Mouse (Mus musculus) spleen, postnatal 36 days (tissue): ENCODE measurements around the gene Lrrc9.

Source experiments
- DNase-seq, 2 experiments: peaks; one replicate each; pipeline ENCODE4 v3.0.0; 2022; ENCODE audit warnings: low spot score in 2 of 2, mixed read lengths in 1 of 2

The Lrrc9 gene

DNA sequence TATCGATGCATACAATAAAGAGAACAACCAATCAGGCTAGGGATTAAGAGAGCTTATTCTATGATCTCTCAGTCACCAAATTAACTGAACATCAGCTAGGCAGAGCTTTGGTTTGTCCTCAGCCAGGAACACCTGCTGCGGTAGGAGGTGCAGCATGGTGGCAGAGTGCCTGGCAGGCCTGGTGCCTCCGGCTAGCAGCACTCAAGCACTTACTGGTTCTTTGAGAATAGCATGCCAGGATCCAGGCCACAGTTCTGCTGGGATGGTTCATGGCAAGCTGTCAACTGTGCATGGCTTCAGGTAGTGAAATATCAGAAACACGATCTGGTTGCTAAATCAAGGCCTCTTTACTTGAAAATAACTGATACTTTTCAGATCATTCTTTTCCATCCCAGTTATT lies 26.1 kb downstream of the Lrrc9 start:
- DNase-seq = no peak

DNA sequence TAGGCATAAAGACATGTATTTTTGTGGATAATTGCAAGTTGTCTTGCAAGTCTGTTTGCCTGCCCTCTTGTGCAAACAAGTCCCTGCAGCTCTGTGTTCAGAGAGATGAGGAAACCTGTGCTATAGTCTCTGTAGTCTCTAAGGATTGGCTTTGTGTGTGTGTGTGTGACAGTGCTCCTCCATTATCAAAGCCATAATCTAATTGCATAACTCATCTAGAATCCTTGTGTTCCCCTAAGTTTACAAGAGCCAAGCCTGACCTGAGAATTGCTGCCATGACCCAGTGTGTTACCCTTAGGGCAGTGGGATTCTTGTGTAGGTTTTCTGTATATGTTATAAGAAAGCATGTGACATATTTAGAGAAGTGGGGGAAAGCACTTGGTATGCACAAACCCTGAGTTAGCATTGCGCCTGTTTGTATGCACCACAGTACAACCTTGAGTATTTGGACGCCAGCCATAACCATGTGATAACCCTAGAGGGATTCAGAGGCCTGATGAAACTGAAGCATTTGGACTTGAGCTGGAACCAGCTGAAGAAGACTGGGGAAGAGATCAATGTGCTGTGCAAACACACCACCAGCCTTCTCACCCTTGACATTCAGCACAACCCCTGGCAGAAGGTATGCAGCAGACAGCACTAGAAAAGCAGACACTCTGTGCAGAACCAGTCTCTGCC lies 35.2 kb downstream of the Lrrc9 start:
- DNase-seq = no peak

DNA sequence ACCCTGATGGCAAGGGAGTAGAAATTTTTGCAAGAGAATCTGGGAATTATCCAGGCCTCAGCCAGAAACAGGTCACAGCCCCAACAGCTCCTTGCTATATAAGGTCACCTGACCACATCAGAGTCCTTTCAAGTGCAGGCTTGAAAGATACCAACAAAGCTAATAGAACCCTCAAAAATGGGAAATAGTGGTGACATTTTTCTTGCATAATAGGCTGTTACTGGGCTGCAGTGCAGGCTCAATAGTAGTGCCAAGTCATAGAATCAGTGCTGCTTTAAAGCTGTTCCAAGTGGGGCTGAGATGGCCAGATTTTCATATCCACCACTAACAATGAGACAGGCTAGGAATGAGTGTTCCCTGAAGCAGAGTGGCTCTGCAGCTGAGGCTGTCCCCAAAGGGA lies 40.6 kb downstream of the Lrrc9 start:
- no peak for DNase-seq

DNA sequence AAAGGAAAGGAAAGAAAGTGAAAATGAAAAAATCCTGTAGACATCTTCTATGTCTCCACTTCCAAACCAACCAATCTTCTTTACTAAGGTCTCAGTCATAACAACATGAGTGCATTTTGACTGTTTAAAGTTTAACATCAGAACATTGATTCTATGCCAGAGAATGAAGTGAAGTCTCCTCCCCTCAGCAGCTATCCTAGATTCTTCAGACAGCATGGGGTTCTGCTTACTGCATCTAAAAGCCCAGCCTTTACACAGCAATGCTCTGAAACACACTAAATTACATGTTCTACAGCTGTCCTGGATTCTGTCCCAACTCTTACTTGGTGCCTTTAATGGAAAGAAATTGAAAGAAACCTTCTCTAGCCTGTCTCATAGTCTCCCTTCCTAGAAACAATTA lies 43.2 kb downstream of the Lrrc9 start:
- no peak for DNase-seq

DNA sequence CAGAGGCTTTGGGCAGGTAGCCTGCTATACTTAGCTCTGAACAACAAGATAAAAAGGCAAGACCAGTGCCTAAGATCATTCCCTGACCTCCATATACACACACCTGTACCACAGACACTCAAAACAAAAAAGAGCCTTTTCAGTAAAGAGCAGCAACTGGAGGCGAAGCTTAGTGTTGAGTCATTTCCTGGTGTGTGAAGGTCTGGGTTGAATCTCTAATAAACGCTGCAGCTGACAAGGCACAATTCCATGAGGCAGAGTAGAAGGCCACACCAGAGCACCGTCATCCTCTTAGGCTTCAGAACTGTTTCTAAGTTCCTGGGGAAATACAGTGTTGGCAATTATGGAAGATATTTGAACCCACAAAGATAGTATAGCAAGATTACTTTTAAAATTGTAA lies 45.8 kb downstream of the Lrrc9 start:
- DNase-seq = no peak

DNA sequence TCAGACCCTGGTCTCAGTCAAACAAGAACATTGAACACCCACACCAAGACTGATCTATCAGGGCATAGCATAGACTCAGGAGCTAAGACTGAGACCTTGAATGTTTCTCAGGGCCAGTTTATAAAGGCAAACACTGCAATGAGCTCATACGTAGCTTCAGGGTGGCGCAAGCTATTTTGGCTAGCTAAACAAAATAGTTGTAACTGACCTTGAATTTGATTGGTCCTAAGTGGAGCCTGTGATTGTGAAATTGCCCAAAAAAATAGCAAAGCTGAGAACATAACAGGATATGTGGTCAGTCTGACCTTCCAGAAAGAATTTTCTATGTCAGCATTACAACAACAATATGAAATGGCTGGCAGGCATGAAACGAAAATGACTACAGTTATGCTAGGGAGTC lies 48.3 kb downstream of the Lrrc9 start:
- DNase-seq = no peak

DNA sequence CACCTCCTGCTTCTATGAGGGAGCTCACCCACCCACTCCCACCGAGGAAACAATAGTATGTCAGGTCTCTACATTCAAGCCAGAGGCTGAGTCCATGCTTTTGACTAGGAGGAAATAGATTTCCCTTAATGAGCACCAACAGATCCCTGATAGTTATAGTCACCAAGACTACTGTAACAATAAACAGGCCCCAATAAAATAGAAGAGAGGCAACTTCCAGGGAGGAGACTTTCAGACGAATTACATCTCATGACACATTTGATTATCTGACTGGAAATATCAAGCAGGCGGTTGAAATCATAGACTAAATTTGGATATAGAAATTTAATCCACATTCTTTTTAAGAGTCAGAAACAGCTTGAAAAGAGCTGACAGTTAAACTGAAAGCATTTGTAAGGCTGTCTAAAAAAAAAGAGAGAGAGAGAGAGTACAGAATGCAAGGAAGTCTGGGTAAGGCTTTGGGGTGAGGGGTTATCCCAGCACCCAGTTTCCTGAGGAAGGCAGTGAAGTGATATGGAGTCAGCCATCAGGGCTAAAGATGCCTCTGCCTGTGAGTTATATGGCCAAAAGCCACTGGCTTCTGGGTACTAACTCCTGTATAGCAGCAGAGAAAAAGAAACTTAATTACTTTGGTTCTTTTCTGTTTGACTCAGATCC lies 49.5 kb downstream of the Lrrc9 start:
- no peak for DNase-seq

DNA sequence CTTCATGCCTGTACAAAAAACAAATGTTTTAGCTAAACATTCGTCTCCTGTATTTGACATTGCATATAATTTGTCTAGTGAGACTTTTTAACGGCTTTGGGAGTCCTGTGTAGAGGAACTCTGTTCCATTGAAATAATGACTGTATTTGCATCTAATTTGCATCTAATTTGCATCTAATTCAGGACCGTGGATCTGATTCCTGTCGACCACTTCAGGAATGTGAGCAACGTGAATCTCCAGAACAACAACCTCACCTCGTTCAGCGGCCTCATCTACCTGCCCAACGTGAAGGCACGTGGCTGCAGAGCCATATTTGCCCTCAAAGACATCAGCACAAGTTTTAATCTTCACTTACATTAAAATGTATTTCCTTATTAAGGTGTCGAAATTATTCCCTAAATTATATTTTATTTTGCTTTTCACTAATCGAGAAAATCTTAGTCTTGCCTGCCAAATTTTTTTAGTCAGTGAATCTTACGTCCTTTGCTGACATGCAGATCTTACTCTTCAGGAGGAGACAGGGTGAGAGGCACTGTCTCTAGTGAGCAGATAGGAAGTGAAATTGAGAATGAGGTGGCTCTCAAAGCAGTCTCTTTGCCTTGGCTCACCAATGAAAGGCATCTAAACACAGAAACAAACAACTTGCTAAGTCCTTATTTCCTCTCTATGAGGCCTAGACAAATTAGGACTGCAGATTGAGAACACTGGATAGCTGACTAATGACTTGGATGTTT lies 55.4 kb downstream of the Lrrc9 start:
- no peak for DNase-seq

DNA sequence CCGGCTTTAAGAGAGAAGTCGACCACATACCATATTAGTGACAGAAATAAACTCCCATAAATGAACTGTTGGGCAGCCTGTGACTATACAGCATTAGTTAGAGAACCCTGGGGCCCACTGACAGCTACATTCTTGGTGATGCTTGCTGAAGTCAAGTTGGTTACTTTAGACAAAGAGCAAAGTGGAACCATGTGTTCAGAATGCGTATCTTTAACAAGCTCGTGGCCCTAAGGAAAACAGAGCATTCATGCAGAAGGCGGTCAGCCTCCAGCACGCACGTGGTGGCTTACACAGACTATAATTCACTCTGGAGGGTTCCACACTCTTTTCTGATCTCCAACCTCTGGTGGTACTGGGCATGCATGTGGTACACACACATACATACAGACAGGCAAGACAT lies 67.9 kb downstream of the Lrrc9 start:
- DNase-seq = no peak

DNA sequence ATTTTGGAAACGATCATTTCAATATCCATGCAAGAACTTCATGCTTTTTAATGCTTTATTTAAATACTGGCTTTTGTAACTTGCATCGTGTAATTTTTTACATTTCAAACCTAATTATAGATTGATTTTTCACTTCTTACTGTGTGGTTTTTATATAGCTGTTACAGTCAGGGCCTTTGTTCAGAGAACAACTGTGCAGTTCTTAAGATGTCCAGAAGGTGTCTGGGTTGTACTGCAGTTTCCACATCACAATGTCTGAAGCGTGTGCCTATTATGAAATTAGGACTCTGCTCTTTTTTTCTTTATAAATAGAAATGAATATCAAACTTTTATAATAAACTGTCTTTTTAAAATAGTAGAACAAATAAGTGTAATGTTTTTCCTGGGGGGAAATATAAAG lies 73.8 kb downstream of the Lrrc9 start:
- no peak for DNase-seq

DNA sequence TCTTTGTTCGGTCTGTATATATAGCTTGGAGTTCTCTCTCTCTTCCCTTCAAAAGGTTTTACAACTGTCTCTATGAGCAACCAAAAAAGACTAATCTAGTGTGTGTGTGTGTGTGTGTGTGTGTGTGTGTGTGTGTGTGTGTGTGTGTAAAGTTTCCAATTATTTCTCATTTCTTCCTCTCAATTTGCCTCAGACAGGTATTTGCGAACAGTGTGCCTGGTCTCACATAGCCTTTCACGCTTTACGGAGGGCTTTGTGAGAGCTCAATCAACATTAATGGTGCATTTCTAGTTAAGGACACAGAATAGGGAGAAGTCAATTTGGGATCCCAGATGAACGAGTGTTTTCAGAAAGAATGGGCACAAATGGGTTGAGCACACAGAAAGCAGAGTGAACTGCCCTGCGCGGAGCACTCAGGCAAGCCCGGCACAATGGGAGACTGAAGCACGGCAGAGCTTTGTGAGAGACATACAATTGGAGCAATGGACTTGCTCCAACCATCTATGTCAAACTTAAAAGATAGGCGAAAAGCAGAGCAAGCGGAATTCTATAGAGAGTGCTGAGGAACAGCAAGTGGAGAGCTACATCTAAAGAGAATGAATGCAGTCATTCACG lies 76.6 kb downstream of the Lrrc9 start:
- DNase-seq = no peak

DNA sequence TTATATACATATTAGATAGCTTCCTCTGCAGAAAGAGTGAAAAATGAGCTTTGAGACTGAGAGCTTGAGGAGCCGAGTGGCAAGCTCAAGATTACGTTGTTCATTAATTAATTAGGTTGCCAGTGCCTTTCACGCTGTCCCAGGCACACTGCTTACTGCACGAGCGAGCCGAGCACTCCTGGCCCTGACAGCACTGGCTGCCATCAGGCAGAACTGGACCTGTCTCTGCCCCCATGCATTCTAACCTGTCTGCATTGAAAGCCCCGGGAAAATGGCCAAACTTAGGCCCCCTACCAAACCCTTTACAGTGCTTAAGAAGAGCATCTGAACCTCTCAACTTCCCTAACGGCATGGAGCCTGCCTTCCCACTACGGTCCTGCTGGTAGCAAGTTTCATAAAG lies 77.7 kb downstream of the Lrrc9 start:
- no peak for DNase-seq

DNA sequence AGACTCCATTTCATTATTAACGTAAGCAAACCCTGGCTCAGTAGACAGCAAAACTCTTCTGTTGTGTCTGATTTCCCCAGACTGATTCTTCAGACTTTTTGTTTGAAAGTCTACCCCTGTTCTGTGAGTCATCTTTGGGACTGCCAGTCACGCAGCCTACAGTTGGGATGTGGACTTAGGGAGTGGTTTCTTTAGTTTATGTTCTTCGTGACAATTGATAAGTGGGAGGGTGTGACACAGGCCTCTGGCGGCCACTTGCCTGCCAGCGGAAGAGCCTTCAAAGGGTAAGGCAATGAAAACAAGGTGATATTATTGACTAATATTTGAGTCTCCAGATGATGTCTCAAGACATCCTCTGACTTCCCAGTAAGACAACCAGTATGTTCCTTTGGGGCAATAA lies 78.2 kb downstream of the Lrrc9 start:
- DNase-seq = no peak

DNA sequence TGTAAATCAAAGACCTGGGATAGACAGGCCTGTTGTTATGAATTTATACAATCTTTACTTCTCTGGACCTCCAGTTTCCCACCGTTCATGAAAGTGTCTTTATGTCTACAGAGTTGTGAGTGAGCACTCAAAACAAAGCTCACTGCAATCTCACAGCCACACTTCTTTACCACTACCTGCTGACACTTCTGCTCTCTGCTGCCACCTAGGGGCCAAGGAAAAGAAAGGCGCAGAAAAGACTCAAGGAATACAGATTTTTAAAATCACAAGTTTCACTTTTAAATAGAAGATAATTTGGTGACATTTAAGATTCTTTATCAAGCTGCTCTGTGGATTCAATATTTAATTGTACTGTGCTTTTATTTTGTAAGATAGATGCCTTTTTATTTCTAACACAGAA lies 79.0 kb downstream of the Lrrc9 start:
- DNase-seq = peak; percentile 28 to 46

DNA sequence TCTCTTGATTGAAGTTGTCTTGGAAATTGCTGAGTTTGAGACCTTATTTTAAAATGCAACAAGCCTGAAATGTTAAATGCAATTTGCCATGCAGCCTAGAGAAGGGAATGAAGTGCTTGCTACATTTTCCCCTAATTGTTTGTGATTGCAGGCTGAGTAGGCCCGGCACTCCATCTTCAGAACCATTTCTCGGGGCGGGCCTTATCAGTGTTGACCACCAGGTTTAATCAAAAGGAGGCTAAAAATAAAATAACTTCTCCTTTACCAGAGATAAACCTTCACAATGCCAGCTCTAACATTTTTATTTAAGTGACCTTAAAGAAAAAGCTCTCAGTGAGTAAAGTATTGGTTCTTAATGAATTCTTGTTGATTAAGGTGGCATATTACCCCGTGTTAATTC lies 83.9 kb downstream of the Lrrc9 start:
- DNase-seq = no peak

DNA sequence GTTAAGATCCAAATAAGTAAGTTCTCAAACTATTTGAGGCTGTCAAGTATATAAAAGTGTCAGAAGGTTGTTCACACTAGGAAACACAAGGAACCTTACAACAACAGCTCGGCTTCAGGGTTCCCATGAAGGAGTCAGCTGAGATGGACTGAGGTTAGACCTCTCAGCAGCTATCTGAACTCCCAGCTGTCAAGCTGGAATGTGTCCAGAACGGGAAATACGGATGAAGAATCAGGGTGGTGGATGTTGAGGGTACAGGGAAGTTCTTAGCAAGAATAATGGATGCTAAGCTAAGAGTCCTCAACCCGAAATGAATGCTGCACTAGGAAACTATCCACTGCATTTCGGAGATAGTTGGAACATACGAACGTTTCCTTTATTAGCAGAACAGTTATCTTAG lies 90.6 kb downstream of the Lrrc9 start:
- no peak for DNase-seq

DNA sequence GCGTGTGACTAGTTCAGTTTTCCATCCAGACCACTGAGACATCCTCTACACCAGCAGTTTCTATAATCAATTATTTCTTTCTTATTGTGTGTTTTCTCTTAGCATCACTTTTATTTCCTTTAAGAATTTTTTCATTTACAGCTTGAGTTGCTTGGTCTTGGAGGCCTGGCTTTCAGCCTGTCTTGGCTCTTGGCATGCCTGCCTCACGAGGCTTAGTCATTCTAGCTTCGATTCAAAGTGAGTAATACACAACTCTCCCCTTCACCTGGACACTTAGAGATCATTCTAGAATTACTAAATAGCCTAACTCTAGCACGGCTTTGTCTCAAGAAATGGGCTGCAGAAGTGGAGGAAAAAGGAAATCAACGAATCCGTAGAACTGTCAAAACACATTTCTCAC lies 92.3 kb downstream of the Lrrc9 start:
- no peak for DNase-seq

DNA sequence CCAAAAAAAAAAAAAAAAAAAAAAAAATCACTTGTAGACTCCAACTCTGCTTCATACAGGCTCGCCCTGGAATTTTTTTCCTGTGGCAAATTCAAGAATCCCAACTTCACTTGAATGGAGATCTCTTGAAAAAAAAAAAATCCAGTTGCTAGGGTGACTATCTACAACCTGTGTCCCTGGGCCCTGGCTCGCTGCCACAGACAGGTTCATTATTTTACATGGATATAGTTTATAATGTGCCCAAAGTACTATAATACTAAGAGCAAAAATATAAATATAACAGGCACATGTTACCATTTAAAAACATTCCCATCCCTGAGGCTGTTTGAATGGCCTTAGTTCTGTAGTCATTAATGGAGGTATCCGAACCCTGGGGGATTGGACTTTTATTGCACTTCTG lies 93.9 kb downstream of the Lrrc9 start:
- no peak for DNase-seq

DNA sequence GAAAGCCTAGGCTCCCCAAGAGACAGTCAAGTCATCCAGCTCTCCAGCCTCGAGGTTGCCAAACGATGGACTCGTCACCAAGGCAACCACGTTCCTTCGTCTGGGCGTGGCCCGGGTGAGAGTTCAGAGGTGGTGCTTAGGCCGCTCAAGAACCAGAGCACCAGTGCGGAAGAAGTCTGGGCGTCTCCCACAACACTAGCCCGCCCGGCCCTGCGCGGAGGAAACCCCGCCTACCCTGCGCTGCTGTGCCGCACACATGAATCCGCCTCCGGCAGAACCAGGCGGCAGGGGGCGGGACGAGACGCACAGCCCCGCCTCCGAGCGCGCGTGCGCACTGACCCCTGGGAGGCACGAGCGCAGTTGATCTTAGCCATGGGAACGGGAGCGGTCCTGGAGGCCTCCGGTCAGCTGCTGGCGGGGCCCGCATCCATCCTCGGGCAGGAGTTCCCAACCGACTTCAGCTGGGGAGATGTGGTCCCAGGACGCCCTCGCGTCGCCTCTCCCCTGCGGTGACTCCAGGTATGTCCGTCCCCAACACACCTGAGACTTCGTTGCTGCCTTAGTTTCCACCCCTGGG lies 94.4 kb downstream of the Lrrc9 start, which contains the start of gene Pcnx4:
Pcnx4 (plus strand) TSS at position 363 of the 577 bp plus-strand sequence.
- DNase-seq = peak; percentile 93 to 94

DNA sequence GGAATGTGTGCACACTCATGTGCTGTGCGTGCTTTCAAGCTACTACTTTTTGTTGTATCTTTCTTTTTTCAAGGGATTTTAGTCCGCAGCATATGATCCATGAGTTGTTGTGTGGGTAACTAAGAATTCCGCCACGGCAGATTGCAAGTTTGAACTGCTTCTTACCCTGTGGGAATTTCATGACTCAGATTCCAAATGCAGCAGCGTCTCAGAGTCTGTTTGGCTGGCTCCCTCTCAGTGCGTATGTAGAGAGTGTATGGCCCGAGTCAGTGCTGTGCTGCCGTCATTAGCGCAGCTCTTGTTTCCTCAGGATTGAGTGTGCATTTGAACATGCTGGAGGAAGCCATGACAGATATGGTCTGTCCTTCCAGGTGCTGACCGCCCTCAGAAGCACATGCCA lies 96.9 kb downstream of the Lrrc9 start:
- no peak for DNase-seq

DNA sequence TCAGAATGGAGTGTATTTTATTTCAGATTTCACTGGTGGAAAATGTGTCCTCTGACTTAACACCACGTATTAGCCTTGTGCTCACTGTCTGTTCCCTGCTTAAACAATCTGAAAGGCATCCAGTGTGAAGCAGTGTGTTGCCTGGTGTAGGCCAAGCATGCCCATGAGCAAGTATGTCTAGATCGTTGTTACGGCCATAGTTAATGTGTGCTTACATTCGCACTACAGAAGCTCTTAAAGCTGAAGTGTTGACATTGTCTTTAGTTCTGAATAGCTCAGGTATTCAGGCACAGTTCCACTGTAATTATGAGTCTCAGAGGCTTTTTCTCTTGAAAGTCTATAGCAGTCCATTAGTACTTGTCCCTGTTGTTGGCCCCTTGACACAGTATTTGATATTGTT lies 112.7 kb downstream of the Lrrc9 start:
- DNase-seq = no peak

DNA sequence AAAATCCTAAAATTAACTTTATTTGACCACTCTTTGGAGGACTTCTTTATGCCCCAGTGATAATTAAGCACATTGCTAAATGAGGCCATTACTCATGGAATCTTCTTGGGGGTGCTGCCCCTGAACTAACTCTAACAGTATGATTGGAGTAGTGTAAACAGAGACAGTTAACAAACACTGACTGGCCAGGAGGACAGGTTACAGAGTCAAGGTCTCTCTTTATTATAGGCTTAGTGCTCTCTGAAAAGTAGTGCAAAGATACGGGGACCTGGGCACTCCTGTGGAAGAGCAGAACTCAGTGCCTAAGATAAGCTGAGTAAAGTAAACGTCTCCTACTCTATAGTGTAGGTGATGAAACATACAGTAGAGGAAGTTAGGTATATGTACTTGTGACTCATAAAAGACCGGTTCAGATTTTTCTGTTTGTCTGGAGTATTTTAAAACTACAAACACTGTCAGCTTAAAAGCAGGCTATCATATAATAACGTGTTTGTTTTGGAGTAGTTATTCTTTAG lies 122.7 kb downstream of the Lrrc9 start:
- DNase-seq = no peak
